12 mouse cellular contexts compared by ENCODE assay signal in the genomic region with DNA sequence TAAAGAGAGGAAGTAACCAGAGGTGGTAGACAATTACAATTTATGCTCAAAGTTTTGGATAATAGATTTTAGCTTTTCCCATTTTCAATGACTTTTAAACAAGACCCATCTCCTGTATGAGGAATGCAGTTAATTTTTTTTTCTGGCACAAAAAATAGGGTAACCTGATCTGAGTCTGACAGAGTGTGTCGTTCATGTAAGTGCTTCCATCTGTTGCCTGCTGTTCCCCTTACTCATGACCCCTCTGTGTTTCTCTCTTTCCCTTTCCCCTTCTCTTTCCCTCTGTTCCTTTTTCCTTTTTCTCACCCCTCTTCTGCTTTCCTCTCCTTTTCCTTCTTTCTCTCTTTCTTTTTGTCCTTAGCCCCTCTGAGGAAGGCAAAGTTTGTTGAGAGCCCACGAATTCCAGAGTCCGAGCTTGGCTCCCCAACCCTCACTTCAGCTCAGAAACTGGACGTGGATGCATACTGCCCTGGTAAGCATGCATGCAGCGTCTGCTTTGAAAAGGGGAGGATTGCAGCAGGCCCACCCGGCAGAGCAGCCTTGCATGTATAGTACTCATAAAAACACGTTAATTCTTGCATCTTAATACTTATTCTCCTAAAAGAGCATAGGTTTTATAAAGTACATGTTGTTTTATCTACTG.
DNase-seq lines count a peak whose midpoint lies in the region; ATAC-seq lines count a peak whose summit lies in the region.
"Had no signal": no experiment of that assay in that cellular context is flagged by ENCODE, and none has a peak within 500 bp of the region (broad histone marks: within the 10 kb centered on the region; RNA-seq: fewer than 3 reads in every experiment).

No protein-coding gene starts in this region.

- no peak overlapping the region for H3K9ac ChIP-seq in intestine, embryonic 16.5 days (ENCODE audit: low read depth, low read length)
- no peak overlapping the region for H3K9ac ChIP-seq in intestine, embryonic 15.5 days
- 0 out of 2 replicates have a peak overlapping the region, but pooled peaks have one; percentile 49 for H3K9ac ChIP-seq in embryonic facial prominence, embryonic 13.5 days
- H3K9ac ChIP-seq in hindbrain, embryonic 16.5 days (ENCODE audit: low read depth, low read length), result no peak overlapping the region
- no peak overlapping the region for H3K9ac ChIP-seq in liver, embryonic 12.5 days

- DNase-seq in neural tube, embryonic 10.5 days (ENCODE audit: extremely low spot score, low spot score), result peak; percentile 42
- no peak for DNase-seq in retina, embryonic 14.5 days (ENCODE audit: low spot score)
- DNase-seq: gastrocnemius, postnatal 25 days; heart, postnatal 36 days; layer of hippocampus, adult 9-11 months; right cerebral cortex, postnatal 25 days had no signal

- no peaks in the 10 kb centered on the region for H3K36me3 ChIP-seq in intestine, embryonic 16.5 days (ENCODE audit: control insufficient read depth, insufficient read depth, low read length)
- no peaks in the 10 kb centered on the region for H3K36me3 ChIP-seq in intestine, embryonic 15.5 days
- no peaks in the 10 kb centered on the region for H3K36me3 ChIP-seq in embryonic facial prominence, embryonic 13.5 days
- no peaks in the 10 kb centered on the region for H3K36me3 ChIP-seq in hindbrain, embryonic 16.5 days (ENCODE audit: control insufficient read depth, insufficient read depth, low read length)
- H3K36me3 ChIP-seq in liver, embryonic 12.5 days, result no peaks in the 10 kb centered on the region

- 41% methylated on average over 7 of the region's 7 CpGs for WGBS in intestine, embryonic 16.5 days
- WGBS in intestine, embryonic 15.5 days, result 50% methylated on average over 7 of the region's 7 CpGs
- 12% methylated on average over 7 of the region's 7 CpGs for WGBS in embryonic facial prominence, embryonic 13.5 days
- WGBS in hindbrain, embryonic 16.5 days, result 14% methylated on average over 7 of the region's 7 CpGs
- WGBS in liver, embryonic 12.5 days (ENCODE audit: insufficient replicate concordance), result 55% methylated on average over 7 of the region's 7 CpGs

- no peak overlapping the region for H3K4me3 ChIP-seq in intestine, embryonic 16.5 days (ENCODE audit: low read length)
- H3K4me3 ChIP-seq in intestine, embryonic 15.5 days (replicated peaks), result no peak overlapping the region
- H3K4me3 ChIP-seq in embryonic facial prominence, embryonic 13.5 days, result peak overlapping the region; percentile 9; the same call in 1 of the 2 replicates
- no peak overlapping the region for H3K4me3 ChIP-seq in hindbrain, embryonic 16.5 days (ENCODE audit: low read length)
- H3K4me3 ChIP-seq in liver, embryonic 12.5 days, result no peak overlapping the region

- 0 out of 2 replicates have a peak, but pooled peaks cover 5% of the 10 kb centered on the region for H3K4me1 ChIP-seq in intestine, embryonic 16.5 days (ENCODE audit: control insufficient read depth, insufficient read depth, low read length)
- H3K4me1 ChIP-seq in intestine, embryonic 15.5 days (replicated peaks), result no peaks in the 10 kb centered on the region
- H3K4me1 ChIP-seq in embryonic facial prominence, embryonic 13.5 days, result peaks cover 14% of the 10 kb centered on the region
- peaks cover 7% of the 10 kb centered on the region; the same call in 1 of the 2 replicates for H3K4me1 ChIP-seq in hindbrain, embryonic 16.5 days (ENCODE audit: control insufficient read depth, insufficient read depth, low read depth, low read length)
- no peaks in the 10 kb centered on the region for H3K4me1 ChIP-seq in liver, embryonic 12.5 days

- peak overlapping the region; percentile 33; the same call in 1 of the 2 replicates for H3K27ac ChIP-seq in intestine, embryonic 16.5 days (ENCODE audit: low read length)
- no peak overlapping the region for H3K27ac ChIP-seq in intestine, embryonic 15.5 days
- peak overlapping the region; percentile 76 for H3K27ac ChIP-seq in embryonic facial prominence, embryonic 13.5 days
- H3K27ac ChIP-seq in hindbrain, embryonic 16.5 days (ENCODE audit: low read depth, low read length), result peak overlapping the region; percentile 64; the same call in 1 of the 2 replicates
- H3K27ac ChIP-seq in liver, embryonic 12.5 days, result no peak overlapping the region

- no peaks in the 10 kb centered on the region for H3K9me3 ChIP-seq in intestine, embryonic 16.5 days (ENCODE audit: control insufficient read depth, low read length)
- H3K9me3 ChIP-seq in intestine, embryonic 15.5 days, result no peaks in the 10 kb centered on the region
- no peaks in the 10 kb centered on the region for H3K9me3 ChIP-seq in embryonic facial prominence, embryonic 13.5 days
- no peaks in the 10 kb centered on the region for H3K9me3 ChIP-seq in hindbrain, embryonic 16.5 days (ENCODE audit: control insufficient read depth, low read length)
- no peaks in the 10 kb centered on the region for H3K9me3 ChIP-seq in liver, embryonic 12.5 days (replicated peaks)

- ATAC-seq in intestine, embryonic 16.5 days, result no peak
- no peak for ATAC-seq in intestine, embryonic 15.5 days
- ATAC-seq in embryonic facial prominence, embryonic 13.5 days (ENCODE audit: insufficient number of reproducible peaks, insufficient read depth, low FRiP score, low TSS enrichment, low read depth), result no peak
- ATAC-seq in hindbrain, embryonic 16.5 days, result no peak
- no peak for ATAC-seq in megakaryocyte, adult 5-6 weeks (ENCODE audit: poor library complexity, severe bottlenecking)
- no peak for ATAC-seq in liver, embryonic 12.5 days

- H3K27me3 ChIP-seq in intestine, embryonic 16.5 days (replicated peaks; ENCODE audit: control insufficient read depth, insufficient read depth, low read length), result no peaks in the 10 kb centered on the region
- H3K27me3 ChIP-seq in intestine, embryonic 15.5 days (replicated peaks), result no peaks in the 10 kb centered on the region
- no peaks in the 10 kb centered on the region for H3K27me3 ChIP-seq in embryonic facial prominence, embryonic 13.5 days
- no peaks in the 10 kb centered on the region for H3K27me3 ChIP-seq in hindbrain, embryonic 16.5 days (replicated peaks; ENCODE audit: control insufficient read depth, insufficient read depth, low read length)
- no peaks in the 10 kb centered on the region for H3K27me3 ChIP-seq in liver, embryonic 12.5 days (replicated peaks)

- no peak overlapping the region for H3K4me2 ChIP-seq in intestine, embryonic 16.5 days (ENCODE audit: low read depth, low read length)
- no peak overlapping the region for H3K4me2 ChIP-seq in intestine, embryonic 15.5 days (replicated peaks)
- peak overlapping the region; percentile 45 for H3K4me2 ChIP-seq in embryonic facial prominence, embryonic 13.5 days
- no peak overlapping the region for H3K4me2 ChIP-seq in hindbrain, embryonic 16.5 days (ENCODE audit: low read length)
- H3K4me2 ChIP-seq in liver, embryonic 12.5 days, result no peak overlapping the region

Comparison
In these comparisons a context has a peak if more than half of its experiments do, and no peak if none do; other contexts are left out.
1. H3K27ac ChIP-seq: peak in intestine, embryonic 16.5 days (single experiment), embryonic facial prominence, embryonic 13.5 days (single experiment) and hindbrain, embryonic 16.5 days (single experiment); none in intestine, embryonic 15.5 days (single experiment) and liver, embryonic 12.5 days (single experiment).